Mouse (Mus musculus) cortical plate, adult 2 months (tissue): ENCODE data around the gene Rad51b.

Experiments used
- CTCF ChIP-seq: fragments of 200-500 bp; IDR thresholded peaks from 2 replicates; pipeline ENCODE4 v1.5.1; 2011; ENCODE audit warnings: mild to moderate bottlenecking, control low read depth, low read length; ENCODE audit not compliant: insufficient read depth; ENCODE audit errors: extremely low read depth
- POLR2A ChIP-seq: fragments of 200-500 bp; IDR thresholded peaks from 2 replicates; pipeline ENCODE4 v1.6.1; 2011; ENCODE audit warnings: mild to moderate bottlenecking, low read length, control low read depth; ENCODE audit not compliant: insufficient read depth; ENCODE audit errors: extremely low read depth

GRCm38 (mm10) chr12:79412894-79413507, 115.9 kb downstream of the Rad51b start:
- TF ChIP-seq CTCF = no peak
- no peak for TF ChIP-seq POLR2A
